Mouse (Mus musculus): Measurements from ENCODE around the gene Rpe.

- TF ChIP-seq POLR2A (IDR thresholded peaks at IDR 0.05; ENCODE audit: low read depth, low read length): no peak
- no peak for TF ChIP-seq CTCF (conservative IDR thresholded peaks at IDR 0.05; ENCODE audit: insufficient read depth, insufficient read length, low read depth, low read length)
These were observed 68.1 kb downstream of the Rpe start for GRCm38 (mm10) chr1:66768764-66769163.
